Mouse (Mus musculus) CH12.LX (cell line): ENCODE measurements around the gene Slc38a2. TPM values are rescaled to one million over a fixed set of nuclear protein-coding genes. Genes with fewer than 3 reads are reported as not detected.

Experiments
- DNase-seq: peaks from one replicate; pipeline ENCODE4 v3.0.0-alpha.2; 2013; ENCODE audit errors: extremely low read depth
- H3K27ac ChIP-seq: 2 replicates; pipeline ENCODE4 v1.5.1; 2012; ENCODE audit warnings: low read depth, mild to moderate bottlenecking, control low read depth, moderate library complexity; ENCODE audit not compliant: insufficient read depth
- H3K27me3 ChIP-seq: replicated peaks from 2 replicates; pipeline ENCODE3; 2012; ENCODE audit warnings: inconsistent platforms
- H3K36me3 ChIP-seq, 2 experiments: replicated peaks in 1 of 2; 2 replicates each; pipeline versions ENCODE3 to v1.6.1; 2012; ENCODE audit warnings: inconsistent platforms in 1 of 2, low read length in 1 of 2, mild to moderate bottlenecking in 1 of 2, mixed read lengths in 1 of 2, moderate library complexity in 1 of 2; ENCODE audit not compliant: control insufficient read depth in 1 of 2, insufficient read depth in 1 of 2
- H3K4me1 ChIP-seq, 2 experiments: 2 replicates each; pipeline ENCODE4 v1.6.1; 2012; ENCODE audit warnings: inconsistent platforms in 1 of 2, moderate library complexity in 1 of 2; ENCODE audit not compliant: insufficient read depth in 2 of 2, control insufficient read depth in 1 of 2
- H3K4me2 ChIP-seq: 2 replicates; pipeline ENCODE4 v1.6.1; 2012; ENCODE audit warnings: low read depth, mild to moderate bottlenecking, control low read depth; ENCODE audit not compliant: poor library complexity, insufficient read depth, severe bottlenecking
- H3K4me3 ChIP-seq, 3 experiments: fragments of 150-350 bp in 1 of 3; sonication (generic) in 1 of 3; replicated peaks in 1 of 3; 2 replicates each; pipeline versions ENCODE3 to v1.5.1; 2011 to 2012; ENCODE audit warnings: low read depth in 2 of 3, low read length in 2 of 3, mild to moderate bottlenecking in 2 of 3, moderate library complexity in 2 of 3, control low read depth in 1 of 3, improper control_type of control experiment in 1 of 3, inconsistent platforms in 1 of 3, mixed read lengths in 1 of 3; ENCODE audit not compliant: poor library complexity in 1 of 3
- H3K79me2 ChIP-seq: replicated peaks from 2 replicates; pipeline ENCODE4 v1.6.1; 2012; ENCODE audit warnings: mild to moderate bottlenecking, moderate library complexity; ENCODE audit not compliant: control insufficient read depth, poor library complexity, insufficient read depth, severe bottlenecking; ENCODE audit errors: extremely low read depth
- H3K9ac ChIP-seq: 2 replicates; pipeline ENCODE4 v1.6.1; 2012; ENCODE audit warnings: low read depth, mild to moderate bottlenecking, control low read depth, moderate library complexity; ENCODE audit not compliant: insufficient read depth
- H3K9me3 ChIP-seq: replicated peaks from 2 replicates; pipeline ENCODE3; 2012; ENCODE audit warnings: low read length, inconsistent platforms, mixed read lengths
- CHD1 ChIP-seq: IDR thresholded peaks from 2 replicates; pipeline ENCODE4 v1.6.1; 2012; ENCODE audit warnings: low read depth, low read length, improper control_type of control experiment, inconsistent platforms
- CHD2 ChIP-seq: IDR thresholded peaks from 2 replicates; pipeline ENCODE4 v1.6.1; 2011; ENCODE audit warnings: low read length, improper control_type of control experiment
- CTCF ChIP-seq, 2 experiments: IDR thresholded peaks in 1 of 2; conservative IDR thresholded peaks in 1 of 2; 2 replicates each; pipeline ENCODE4 v1.5.1; 2011 to 2012; ENCODE audit warnings: low read depth in 2 of 2, low read length in 2 of 2, improper control_type of control experiment in 1 of 2, inconsistent platforms in 1 of 2, mild to moderate bottlenecking in 1 of 2, moderate library complexity in 1 of 2
- ELF1 ChIP-seq: IDR thresholded peaks from 2 replicates; pipeline ENCODE4 v1.6.1; 2014; ENCODE audit warnings: low read depth, mild to moderate bottlenecking, inconsistent platforms, low read length, improper control_type of control experiment
- EP300 ChIP-seq: IDR thresholded peaks from 2 replicates; pipeline ENCODE4 v1.6.1; 2011; ENCODE audit warnings: low read length, improper control_type of control experiment
- ETS1 ChIP-seq: conservative IDR thresholded peaks from 2 replicates; pipeline ENCODE4 v1.6.1; 2012; ENCODE audit warnings: low read depth, mild to moderate bottlenecking, inconsistent platforms, low read length, improper control_type of control experiment, moderate library complexity
- HCFC1 ChIP-seq: IDR thresholded peaks from 2 replicates; pipeline ENCODE4 v1.6.1; 2012; ENCODE audit warnings: low read depth, mild to moderate bottlenecking, inconsistent platforms, low read length, improper control_type of control experiment
- JUN ChIP-seq: IDR thresholded peaks from 2 replicates; pipeline ENCODE4 v1.6.1; 2011; ENCODE audit warnings: low read depth, mild to moderate bottlenecking, low read length, improper control_type of control experiment, moderate library complexity; ENCODE audit not compliant: insufficient read depth
- MAX ChIP-seq: IDR thresholded peaks from 2 replicates; pipeline ENCODE4 v1.6.1; 2011; ENCODE audit warnings: low read length, improper control_type of control experiment
- MXI1 ChIP-seq: IDR thresholded peaks from 2 replicates; pipeline ENCODE4 v1.6.1; 2011; ENCODE audit warnings: mild to moderate bottlenecking, low read depth, low read length, improper control_type of control experiment
- MYC ChIP-seq: IDR thresholded peaks from 2 replicates; pipeline ENCODE4 v1.6.1; 2011; ENCODE audit warnings: low read depth, mild to moderate bottlenecking, improper control_type of control experiment, low read length
- POLR2A ChIP-seq: IDR thresholded peaks from 2 replicates; pipeline ENCODE4 v1.6.1; 2011; ENCODE audit warnings: low read depth, mild to moderate bottlenecking, improper control_type of control experiment, low read length
- SMC3 ChIP-seq: IDR thresholded peaks from 2 replicates; pipeline ENCODE4 v1.6.1; 2011; ENCODE audit warnings: low read depth, low read length, improper control_type of control experiment
- TBP ChIP-seq: conservative IDR thresholded peaks from 2 replicates; pipeline ENCODE4 v1.6.1; 2011; ENCODE audit warnings: low read depth, low read length, improper control_type of control experiment
- TCF12 ChIP-seq: IDR thresholded peaks from 2 replicates; pipeline ENCODE4 v1.6.1; 2014; ENCODE audit warnings: low read depth, mild to moderate bottlenecking, inconsistent platforms, low read length, improper control_type of control experiment
- ZC3H11A ChIP-seq: IDR thresholded peaks from 2 replicates; pipeline ENCODE4 v1.6.1; 2012; ENCODE audit warnings: low read depth, mild to moderate bottlenecking, inconsistent platforms, low read length, improper control_type of control experiment
- ZMIZ1 ChIP-seq: IDR thresholded peaks from 2 replicates; pipeline ENCODE4 v1.6.1; 2012; ENCODE audit warnings: low read depth, mild to moderate bottlenecking, inconsistent platforms, low read length, improper control_type of control experiment
- ZNF384 ChIP-seq: IDR thresholded peaks from 2 replicates; pipeline ENCODE4 v1.6.1; 2012; ENCODE audit warnings: low read depth, low read length, improper control_type of control experiment, inconsistent platforms
- dilution Hi-C: fragments of 300-500 bp; cut with MboI; formaldehyde crosslinking; loops from 2 replicates; pipeline ENCODE4 v1.14.3; 2020; ENCODE audit warnings: low sequenced_read_pairs; ENCODE audit not compliant: extremely low pct_unique_long_range_greater_than_20kb, extremely low pct_ligation_motif_present
- in situ Hi-C: fragments of 300-500 bp; cut with MboI; formaldehyde crosslinking; loops from 3 replicates; pipeline ENCODE4 v1.14.3; 2019; ENCODE audit warnings: low sequenced_read_pairs, low pct_ligation_motif_present, low pct_unique_long_range_greater_than_20kb, mixed read lengths
- polyA plus RNA-seq: library from polyadenylated mRNA; unstranded; fragments of >175 nt; gene quantifications from 2 replicates; pipeline ENCODE4 v1.2.1, GENCODE M21; 2012; ENCODE audit warnings: low read depth; ENCODE audit not compliant: insufficient read length
- total RNA-seq, 2 experiments: library from RNA; depleted of rRNA; stranded (reverse); fragments of 300-350 nt in 1 of 2; fragments of >200 nt in 1 of 2; gene quantifications; 2 replicates each; pipeline ENCODE4 v1.2.3; 2012 to 2014

Slc38a2 gene
- total and polyA plus RNA-seq, 3 experiments = 41.4 to 70.5 (median 59.3) TPM

GRCm38 (mm10) chr15:96749101-96749500 is 49.6 kb upstream of the Slc38a2 start:
- TF ChIP-seq ZNF384 = no peak
- no peak for TF ChIP-seq ZC3H11A
- TF ChIP-seq TCF12 = no peak
- no peak for TF ChIP-seq CHD2
- TF ChIP-seq JUN = no peak
- no peak for TF ChIP-seq CTCF (conservative IDR thresholded peaks at IDR 0.05 in 1 of 2, IDR thresholded peaks at IDR 0.05 in 1 of 2; ENCODE audit: low read depth in 2 of 2, low read length in 2 of 2)
- no peak for TF ChIP-seq POLR2A
- TF ChIP-seq CHD1 = no peak
- no peak for TF ChIP-seq MYC
- no peak for TF ChIP-seq HCFC1
- TF ChIP-seq MAX = no peak
- TF ChIP-seq SMC3 = no peak
- peaks cover 11 to 23% of the 10 kb centered on the region in 2 experiments for H3K4me1 ChIP-seq
- dilution Hi-C loops = no loop called here

GRCm38 (mm10) chr15:96747551-96747950 is 48.0 kb upstream of the Slc38a2 start:
- Histone ChIP-seq H3K27ac (no peak overlapping the region), H3K4me3 (no peak overlapping the region), H3K9me3 (peaks cover 11% of the 10 kb centered on the region), H3K4me1 (peaks cover 22 to 38% of the 10 kb centered on the region in 2 experiments), H3K4me2 (no peak overlapping the region), H3K9ac (no peak overlapping the region), H3K36me3 (no peaks in the 10 kb centered on the region), H3K79me2 (no peaks in the 10 kb centered on the region), H3K27me3 (no peaks in the 10 kb centered on the region)
- no peak for DNase-seq
- dilution Hi-C loops (no loop called here), in situ Hi-C loops (no loop called here)
- TF ChIP-seq CTCF (conservative IDR thresholded peaks at IDR 0.05 in 1 of 2, IDR thresholded peaks at IDR 0.05 in 1 of 2; ENCODE audit: low read depth in 2 of 2, low read length in 2 of 2) (no peak), ELF1 (no peak), ZC3H11A (no peak), TCF12 (no peak), MXI1 (no peak), ZMIZ1 (no peak), EP300 (no peak), CHD2 (no peak), TBP (no peak), ETS1 (no peak)

More at GRCm38 (mm10) chr15:96749101-96749500, 49.6 kb upstream of the Slc38a2 start:
- no peaks in the 10 kb centered on the region for H3K79me2 ChIP-seq
- no peak overlapping the region for H3K4me2 ChIP-seq
- DNase-seq = no peak
- in situ Hi-C loops = no loop called here
- no peak overlapping the region for H3K9ac ChIP-seq
- no peaks in the 10 kb centered on the region for H3K27me3 ChIP-seq
- peaks cover 11% of the 10 kb centered on the region for H3K9me3 ChIP-seq
- H3K36me3 ChIP-seq = no peaks in the 10 kb centered on the region
- no peak overlapping the region for H3K4me3 ChIP-seq
- no peak overlapping the region for H3K27ac ChIP-seq
